Mouse (Mus musculus) liver, embryonic 11.5 days (tissue): ENCODE data around the gene Ncan. TPM values are rescaled to one million over a fixed set of nuclear protein-coding genes. Genes with fewer than 3 reads are reported as not detected.

Source experiments
- ATAC-seq: fragments of 200-750 bp; cut with Nextera tagmentation; replicated peaks from 2 replicates; pipeline ENCODE4 v1.8.0; 2017; ENCODE audit warnings: moderate number of reproducible peaks, mild to moderate bottlenecking, moderate TSS enrichment, moderate library complexity; ENCODE audit not compliant: low FRiP score
- DNase-seq: peaks from one replicate; pipeline ENCODE4 v3.0.0-alpha.2; 2017; ENCODE audit warnings: low spot score
- H3K27ac ChIP-seq: fragments of 300-500 bp; sonication (generic); 2 replicates; pipeline ENCODE4 v1.5.1; 2014; ENCODE audit warnings: mild to moderate bottlenecking, low read depth, low read length, control low read depth
- H3K27me3 ChIP-seq: fragments of 300-500 bp; sonication (generic); replicated peaks from 2 replicates; pipeline ENCODE4 v1.6.1; 2014; ENCODE audit warnings: low read length, mixed read lengths; ENCODE audit not compliant: control insufficient read depth, insufficient read depth
- H3K36me3 ChIP-seq: fragments of 300-500 bp; sonication (generic); 2 replicates; pipeline ENCODE4 v1.6.1; 2014; ENCODE audit warnings: mild to moderate bottlenecking, low read length, moderate library complexity, mixed read lengths; ENCODE audit not compliant: control insufficient read depth, insufficient read depth
- H3K4me1 ChIP-seq: fragments of 300-500 bp; sonication (generic); replicated peaks from 2 replicates; pipeline ENCODE4 v1.6.1; 2014; ENCODE audit warnings: low read length, mixed read lengths; ENCODE audit not compliant: control insufficient read depth, insufficient read depth
- H3K4me2 ChIP-seq: fragments of 300-500 bp; sonication (generic); 2 replicates; pipeline ENCODE4 v1.6.1; 2014; ENCODE audit warnings: mild to moderate bottlenecking, control low read depth, moderate library complexity
- H3K4me3 ChIP-seq: fragments of 300-500 bp; sonication (generic); 2 replicates; pipeline ENCODE4 v1.5.1; 2014; ENCODE audit warnings: low read depth, low read length, control low read depth
- H3K9ac ChIP-seq: fragments of 300-500 bp; sonication (generic); 2 replicates; pipeline ENCODE4 v1.6.1; 2014; ENCODE audit warnings: low read depth, low read length, control low read depth
- H3K9me3 ChIP-seq: fragments of 300-500 bp; sonication (generic); 2 replicates; pipeline ENCODE4 v1.6.1; 2016; ENCODE audit warnings: low read length, inconsistent platforms, mixed read lengths; ENCODE audit not compliant: control insufficient read depth
- WGBS: fragments of 180-500 bp; shearing (Covaris S2); extraction: QIAGEN DNeasy Blood & Tissue Kit; methylation state at CpG from one replicate; pipeline ENCODE4 v1.1.7; 2014; 5-methylcytosine and 5-hydroxymethylcytosine counted together
- polyA plus RNA-seq: library from polyadenylated mRNA; unstranded; fragments of >200 nt; fragmentation: Nextera tagmentation; extraction: Ambion mirVana; gene quantifications from 2 replicates; pipeline ENCODE4 v1.2.1, GENCODE M21; 2014

Gene Ncan
- polyA plus RNA-seq, result 0.08 and 0.15 TPM in 2 replicates

DNA sequence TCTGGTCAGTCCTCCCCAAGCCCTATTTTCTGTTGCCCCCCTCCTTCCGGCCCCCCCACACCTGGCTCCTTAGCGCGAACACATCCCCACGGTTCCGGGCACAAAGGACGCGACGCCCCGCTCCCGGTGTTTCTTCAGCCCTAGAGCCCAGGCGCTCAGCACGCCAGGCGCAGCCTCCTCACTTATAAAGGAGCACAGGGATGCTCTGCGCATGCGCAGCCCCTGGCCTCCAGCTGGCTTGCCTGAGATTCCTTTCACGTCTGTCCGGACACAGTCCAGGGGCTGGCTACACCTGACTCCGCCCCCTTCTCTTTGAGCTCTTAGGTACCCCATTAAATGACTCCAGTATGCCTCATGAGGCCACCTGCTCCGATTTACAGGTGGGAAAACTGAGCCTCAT lies at the start of gene Ncan:
TSS of gene Ncan (minus strand) at position 207 of the 400 bp plus-strand sequence.
- ATAC-seq, result no peak
- no peaks in the 10 kb centered on the region for H3K9me3 ChIP-seq
- H3K27ac ChIP-seq, result no peak within 1 kb of the TSS
- no peaks in the 10 kb centered on the region for H3K36me3 ChIP-seq
- H3K4me1 ChIP-seq, result no peaks in the 10 kb centered on the region
- H3K9ac ChIP-seq, result no peak within 1 kb of the TSS
- H3K27me3 ChIP-seq, result peaks cover 60% of the 10 kb centered on the region
- H3K4me3 ChIP-seq, result no peak within 1 kb of the TSS
- 6% methylated on average over 19 of the region's 19 CpGs for WGBS
- no peak for DNase-seq
- H3K4me2 ChIP-seq, result no peak within 1 kb of the TSS

GRCm38 (mm10) chr8:70170116-70170515 lies 49.4 kb upstream of the Ncan start:
- Histone ChIP-seq H3K27me3 (peaks cover 9% of the 10 kb centered on the region), H3K36me3 (no peaks in the 10 kb centered on the region), H3K4me2 (no peak overlapping the region), H3K4me3 (no peak overlapping the region), H3K9ac (no peak overlapping the region), H3K27ac (no peak overlapping the region), H3K4me1 (peaks cover 42% of the 10 kb centered on the region), H3K9me3 (no peaks in the 10 kb centered on the region)
- ATAC-seq, result no peak
- 54% methylated on average over 3 of the region's 3 CpGs for WGBS
- no peak for DNase-seq

GRCm38 (mm10) chr8:70166504-70167110 lies 45.9 kb upstream of the Ncan start:
- H3K4me1 ChIP-seq, result peaks cover 25% of the 10 kb centered on the region
- H3K4me3 ChIP-seq, result peak overlapping the region; percentile 15; the same call in 1 of the 2 replicates
- WGBS, result 3% methylated on average over 21 of the region's 21 CpGs

GRCm38 (mm10) chr8:70163316-70163715 lies 42.6 kb upstream of the Ncan start:
- DNase-seq (no peak), ATAC-seq (no peak)
- Histone ChIP-seq H3K9ac (no peak overlapping the region), H3K27me3 (peaks cover 12% of the 10 kb centered on the region), H3K4me3 (no peak overlapping the region), H3K27ac (no peak overlapping the region), H3K9me3 (no peaks in the 10 kb centered on the region), H3K36me3 (no peaks in the 10 kb centered on the region), H3K4me1 (peaks cover 15% of the 10 kb centered on the region), H3K4me2 (no peak overlapping the region)
- 84% methylated on average over 3 of the region's 3 CpGs for WGBS

More at GRCm38 (mm10) chr8:70166504-70167110, 45.9 kb upstream of the Ncan start:
- ATAC-seq, result peak; percentile 72
- H3K27ac ChIP-seq, result no peak overlapping the region
- H3K36me3 ChIP-seq, result no peaks in the 10 kb centered on the region
- DNase-seq, result peak; percentile 86
- H3K9ac ChIP-seq, result 0 out of 2 replicates have a peak overlapping the region, but pooled peaks have one; percentile 6
- H3K4me2 ChIP-seq, result peak overlapping the region; percentile 61
- no peaks in the 10 kb centered on the region for H3K9me3 ChIP-seq
- peaks cover 12% of the 10 kb centered on the region for H3K27me3 ChIP-seq

- ATAC-seq (no peak), DNase-seq (no peak)
- peaks cover 8% of the 10 kb centered on the region for H3K27me3 ChIP-seq
- no peaks in the 10 kb centered on the region for H3K9me3 ChIP-seq
- WGBS, result 49% methylated on average over 13 of the region's 13 CpGs
- no peak overlapping the region for H3K4me2 ChIP-seq
- H3K36me3 ChIP-seq, result no peaks in the 10 kb centered on the region
- H3K9ac ChIP-seq, result no peak overlapping the region
- no peak overlapping the region for H3K4me3 ChIP-seq
- no peak overlapping the region for H3K27ac ChIP-seq
- H3K4me1 ChIP-seq, result peaks cover 3% of the 10 kb centered on the region; the same call in 1 of the 2 replicates
Measured at GRCm38 (mm10) chr8:70160015-70160414, 39.3 kb upstream of the Ncan start.

DNA sequence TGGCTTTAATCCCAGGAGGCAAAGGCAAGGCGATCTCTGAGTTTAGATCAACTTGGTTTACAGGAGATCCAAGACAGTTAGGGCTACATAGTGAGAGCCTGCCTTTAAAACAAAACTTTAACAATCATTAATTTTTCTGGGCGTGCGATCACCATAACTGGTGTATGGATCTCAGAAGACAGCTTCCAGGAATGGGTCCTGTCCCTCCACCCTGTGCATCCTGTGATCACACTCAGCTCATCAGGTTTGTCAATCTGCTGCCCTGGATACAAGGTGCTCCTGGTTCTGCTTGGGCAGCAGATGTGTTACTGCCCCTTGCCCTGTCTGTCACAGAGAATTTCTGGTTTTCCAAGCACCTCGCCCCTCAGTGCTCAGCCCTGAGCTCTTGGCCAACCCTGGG lies 38.5 kb upstream of the Ncan start:
- H3K4me1 ChIP-seq, result peaks cover 3% of the 10 kb centered on the region; the same call in 1 of the 2 replicates
- no peaks in the 10 kb centered on the region for H3K36me3 ChIP-seq
- H3K9me3 ChIP-seq, result no peaks in the 10 kb centered on the region
- no peak overlapping the region; the same call in 1 of the 2 replicates for H3K4me2 ChIP-seq
- H3K27me3 ChIP-seq, result peaks cover 11% of the 10 kb centered on the region; the same call in 1 of the 2 replicates
- ATAC-seq (no peak), DNase-seq (no peak)
- no peak overlapping the region for H3K4me3 ChIP-seq
- no peak overlapping the region for H3K9ac ChIP-seq
- H3K27ac ChIP-seq, result no peak overlapping the region
- 74% methylated on average over 4 of the region's 4 CpGs for WGBS

DNA sequence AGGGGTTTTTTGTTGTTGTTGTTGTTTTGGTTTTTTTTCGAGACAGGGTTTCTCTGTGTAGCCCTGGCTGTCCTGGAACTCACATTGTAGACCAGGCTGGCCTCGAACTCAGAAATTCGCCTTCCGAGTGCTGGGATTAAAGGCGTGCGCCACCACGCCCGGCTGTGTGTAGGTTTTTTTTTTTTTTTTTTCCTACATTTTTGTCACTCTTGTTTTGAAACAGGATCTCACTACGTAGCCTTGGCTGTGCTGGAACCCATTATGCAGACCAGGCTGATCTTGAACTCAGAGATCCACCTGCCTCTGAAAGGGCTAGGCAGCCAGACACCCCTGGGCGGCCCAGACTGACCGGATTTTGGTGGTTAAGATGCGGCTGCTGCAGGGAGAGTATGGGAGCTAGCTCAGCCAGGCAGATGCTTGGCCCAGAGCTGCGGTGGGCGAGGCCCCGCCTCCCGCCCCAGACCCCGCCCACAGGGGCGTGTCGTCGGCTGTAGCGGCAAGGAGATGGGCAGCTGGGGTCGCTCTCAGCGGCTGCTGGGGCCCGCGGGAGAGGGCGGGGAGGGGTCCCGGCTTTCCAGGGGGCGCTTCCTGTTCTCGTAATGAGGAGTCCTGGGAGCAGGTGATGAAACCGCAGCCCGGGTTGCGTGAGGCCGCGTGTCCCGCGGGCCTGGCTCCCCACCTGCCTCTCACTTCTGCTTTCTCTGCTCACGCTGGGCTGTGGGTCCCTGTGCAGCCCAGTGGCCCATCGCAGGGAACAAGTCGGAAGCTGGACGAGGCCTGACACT lies 37.6 kb upstream of the Ncan start:
- peak overlapping the region; percentile 93 for H3K4me2 ChIP-seq
- H3K36me3 ChIP-seq, result no peaks in the 10 kb centered on the region
- H3K27me3 ChIP-seq, result peaks cover 11% of the 10 kb centered on the region; the same call in 1 of the 2 replicates
- H3K4me3 ChIP-seq, result peak overlapping the region; percentile 65
- H3K4me1 ChIP-seq, result peaks cover 3% of the 10 kb centered on the region; the same call in 1 of the 2 replicates
- DNase-seq (peak; percentile 88), ATAC-seq (peak; percentile 87)
- WGBS, result 11% methylated on average over 40 of the region's 40 CpGs
- H3K9ac ChIP-seq, result peak overlapping the region; percentile 64
- no peaks in the 10 kb centered on the region for H3K9me3 ChIP-seq
- peak overlapping the region; percentile 25; the same call in 1 of the 2 replicates for H3K27ac ChIP-seq

- Histone ChIP-seq H3K27ac (no peak overlapping the region), H3K4me1 (peaks cover 4% of the 10 kb centered on the region), H3K4me2 (no peak overlapping the region), H3K9me3 (no peaks in the 10 kb centered on the region), H3K27me3 (peaks cover 11% of the 10 kb centered on the region; the same call in 1 of the 2 replicates), H3K36me3 (no peaks in the 10 kb centered on the region), H3K4me3 (no peak overlapping the region), H3K9ac (no peak overlapping the region)
- ATAC-seq (no peak), DNase-seq (no peak)
- WGBS, result 83% methylated on average over 1 of the region's 1 CpGs
Measured at GRCm38 (mm10) chr8:70157240-70157800, 36.6 kb upstream of the Ncan start.
